Mouse (Mus musculus) megakaryocyte progenitor cell, adult 5-6 weeks (primary cell): Measurements from ENCODE around the gene Tubg1. TPM values are rescaled to one million over a fixed set of nuclear protein-coding genes. Genes with fewer than 3 reads are reported as not detected.

Experiments
- ATAC-seq: replicated peaks from 2 replicates; pipeline ENCODE4 v1.8.0; 2016; ENCODE audit warnings: mild to moderate bottlenecking, moderate TSS enrichment, inconsistent platforms; ENCODE audit not compliant: poor library complexity
- total RNA-seq, 2 experiments: library from RNA; stranded (forward) in 1 of 2; stranded (reverse) in 1 of 2; fragments of 157-497, 149-512 nt in 1 of 2; fragments of 200-1000 nt in 1 of 2; gene quantifications; 2 replicates each; pipeline versions ENCODE4 v1.2.3 to v1.2.4; 2015 to 2017

Tubg1 gene
- total RNA-seq (2015) (20.7 and 21.2 TPM in 2 replicates), total RNA-seq (2017) (41.4 and 43.3 TPM in 2 replicates)

DNA sequence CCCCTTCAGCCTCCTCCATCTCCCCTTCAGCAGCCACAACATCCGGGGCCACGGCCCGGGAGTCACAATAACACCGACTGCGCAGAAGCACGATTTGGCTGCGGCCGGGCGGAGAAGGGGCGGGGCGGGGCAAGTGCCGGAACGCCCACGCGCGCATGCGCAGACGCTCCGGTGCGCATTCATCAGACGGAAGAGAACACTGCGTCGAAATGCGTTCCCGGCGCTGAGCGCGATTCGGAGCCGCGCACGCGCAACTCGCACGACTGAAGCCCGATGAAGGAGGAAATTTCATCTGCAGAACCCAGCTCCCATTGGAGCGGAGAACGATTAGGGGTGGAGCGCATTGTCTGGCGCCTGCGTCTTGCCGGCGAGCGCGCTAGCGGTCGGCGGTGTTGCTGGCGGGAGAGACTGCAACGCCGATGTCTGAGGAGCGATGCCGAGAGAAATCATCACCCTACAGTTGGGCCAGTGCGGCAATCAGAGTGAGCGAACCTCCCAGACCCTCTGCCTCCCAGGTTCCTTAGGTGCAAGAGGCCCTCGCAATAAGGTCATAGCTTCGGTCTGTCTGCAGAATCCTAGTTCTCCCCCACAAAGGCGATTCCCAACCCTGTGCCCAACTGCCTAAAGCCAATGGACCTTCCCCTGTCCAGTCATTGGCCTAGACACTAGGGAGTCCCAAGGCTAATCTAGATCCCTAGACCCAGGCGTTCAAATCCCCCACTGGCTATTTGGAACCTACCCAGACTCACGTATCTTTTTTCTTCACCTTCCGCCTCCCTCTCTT, at the start of gene Tubg1, which contains the start of gene Retreg3:
TSS of gene Tubg1 (plus strand) at position 178 of the 784 bp plus-strand sequence.
TSS of gene Retreg3 (minus strand) at position 133 of the 784 bp plus-strand sequence.
- peak; percentile 86 for ATAC-seq

DNA sequence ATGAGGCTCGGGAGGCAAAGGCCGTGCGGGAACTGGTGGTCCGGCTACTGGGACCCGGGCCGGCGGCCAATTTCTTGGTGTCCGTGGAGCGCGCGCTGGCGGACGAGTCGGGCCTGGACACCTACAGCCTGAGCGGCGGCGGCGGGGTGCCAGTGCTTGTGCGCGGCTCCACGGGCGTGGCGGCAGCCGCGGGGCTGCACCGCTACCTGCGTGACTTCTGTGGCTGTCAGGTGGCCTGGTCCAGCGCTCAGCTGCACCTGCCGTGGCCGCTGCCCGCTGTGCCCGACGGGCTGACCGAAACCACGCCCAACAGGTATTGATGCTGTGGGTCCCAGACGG, 49.6 kb upstream of the Tubg1 start:
- no peak; the same call in 1 of the 2 replicates for ATAC-seq

DNA sequence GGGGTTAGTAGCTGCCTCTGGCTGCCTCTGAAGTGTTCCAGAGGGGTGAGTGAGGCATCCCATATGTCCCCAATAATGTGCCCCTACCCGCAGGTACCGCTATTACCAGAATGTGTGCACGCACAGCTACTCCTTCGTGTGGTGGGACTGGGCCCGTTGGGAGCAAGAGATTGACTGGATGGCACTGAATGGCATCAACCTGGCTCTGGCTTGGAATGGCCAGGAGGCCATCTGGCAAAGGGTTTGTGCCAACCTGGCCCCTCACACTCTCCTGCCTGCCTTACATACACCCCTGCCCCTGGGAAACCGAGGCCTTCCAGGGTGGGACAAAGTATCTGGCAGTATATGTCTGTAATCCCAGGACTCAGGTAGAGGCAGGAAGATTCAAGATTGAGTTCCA, 48.8 kb upstream of the Tubg1 start:
- no peak for ATAC-seq

DNA sequence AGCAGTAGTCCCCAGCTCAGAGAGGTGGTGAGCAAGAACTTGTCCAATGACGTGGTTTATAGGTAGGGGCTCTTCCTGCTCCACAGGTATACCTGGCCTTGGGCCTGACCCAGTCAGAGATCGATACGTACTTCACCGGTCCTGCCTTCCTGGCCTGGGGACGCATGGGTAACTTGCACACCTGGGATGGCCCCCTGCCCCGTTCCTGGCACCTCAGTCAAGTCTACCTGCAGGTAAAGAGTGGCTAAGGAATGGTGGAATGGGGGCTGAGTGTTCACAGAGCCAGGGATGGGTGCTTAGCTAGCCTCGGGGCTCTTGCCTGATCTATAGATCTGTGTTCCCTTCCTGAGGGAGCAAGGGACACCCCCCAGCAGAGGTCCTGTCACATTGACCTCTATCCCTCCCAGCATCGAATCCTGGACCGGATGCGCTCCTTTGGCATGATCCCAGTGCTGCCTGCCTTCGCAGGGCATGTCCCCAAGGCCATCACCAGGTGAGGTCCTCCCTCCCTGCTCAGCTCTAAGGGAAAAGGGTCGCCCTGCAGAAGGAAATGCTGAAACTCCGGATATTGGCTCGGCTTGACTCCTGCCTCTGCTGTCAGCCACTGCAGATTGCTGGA, 47.8 kb upstream of the Tubg1 start:
- no peak for ATAC-seq

DNA sequence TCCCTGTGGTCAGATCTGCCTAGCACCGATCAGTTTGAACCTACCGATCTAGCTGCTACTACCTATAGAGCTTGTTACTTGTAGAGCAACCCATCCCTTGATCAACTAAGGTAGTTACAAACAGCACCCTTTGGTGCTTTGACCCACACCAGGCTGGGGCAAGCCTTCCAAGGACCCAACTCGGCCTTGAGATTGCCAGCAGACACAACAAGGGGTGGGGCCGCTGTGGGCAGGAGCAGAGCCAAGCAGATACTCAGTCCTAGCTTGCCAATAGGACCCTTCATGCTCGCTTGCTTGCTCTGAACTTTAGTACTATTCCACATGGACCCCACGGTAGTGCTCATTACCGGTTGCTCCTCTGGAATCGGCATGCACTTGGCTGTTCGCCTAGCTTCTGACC, 41.6 kb upstream of the Tubg1 start, which contains the start of gene Hsd17b1:
TSS of gene Hsd17b1 (plus strand) at position 291 of the 400 bp plus-strand sequence.
- ATAC-seq = no peak

DNA sequence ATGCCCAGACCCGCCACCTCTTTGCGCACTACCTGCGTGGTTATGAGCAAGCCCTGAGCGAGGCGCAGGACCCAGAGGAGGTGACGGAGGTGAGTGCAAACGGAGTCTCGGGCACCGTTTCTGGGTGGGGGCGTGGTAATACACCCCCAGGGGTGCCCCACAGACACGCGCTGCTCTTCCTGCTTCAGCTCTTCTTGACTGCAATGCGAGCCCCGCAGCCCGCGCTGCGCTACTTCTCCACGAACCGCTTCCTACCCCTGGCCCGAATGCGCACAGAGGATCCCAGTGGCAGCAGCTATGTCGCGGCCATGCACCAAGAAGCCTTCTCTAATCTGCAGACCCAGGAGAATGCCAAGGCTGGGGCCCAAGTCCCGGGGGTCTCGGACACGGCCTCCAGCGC, 40.0 kb upstream of the Tubg1 start:
- ATAC-seq = peak; percentile 9

DNA sequence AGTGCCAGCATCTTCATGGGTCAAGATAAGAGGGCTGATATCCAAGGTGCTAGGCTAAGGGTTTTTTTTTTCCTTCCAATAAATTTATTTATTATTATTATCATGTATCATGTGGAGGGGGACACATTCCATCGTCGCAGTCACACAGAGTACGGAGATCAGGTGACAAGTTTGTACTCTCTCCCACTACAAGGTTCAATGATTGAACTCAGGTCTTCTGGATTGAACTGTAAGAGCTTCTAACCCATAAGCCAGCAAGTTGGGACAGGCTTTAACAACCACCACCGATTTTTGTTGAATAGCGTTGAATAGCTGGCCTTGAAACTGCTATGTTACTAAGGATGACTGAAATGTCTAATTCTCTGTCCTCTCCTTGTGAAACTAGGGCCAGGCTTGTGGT, 39.3 kb upstream of the Tubg1 start:
- no peak for ATAC-seq

DNA sequence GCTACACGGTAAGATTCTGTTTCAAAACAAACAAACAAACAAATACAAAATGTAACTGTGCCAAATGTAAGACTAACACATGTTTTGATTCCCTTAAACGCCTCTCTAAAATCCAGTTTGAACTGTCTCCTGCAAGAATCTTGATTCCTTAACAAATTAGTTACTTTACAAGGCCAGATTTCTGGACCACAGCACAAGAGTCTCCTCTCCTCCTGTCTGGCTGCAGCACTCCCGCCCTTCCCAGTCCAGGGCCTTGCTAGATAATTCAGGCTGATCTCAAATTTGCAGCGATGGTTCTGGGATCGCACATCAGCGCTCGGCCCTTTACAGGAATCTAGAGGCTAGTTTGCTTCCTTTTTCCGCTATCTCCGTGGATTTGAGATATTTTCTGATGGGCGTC, 38.1 kb upstream of the Tubg1 start:
- no peak for ATAC-seq

DNA sequence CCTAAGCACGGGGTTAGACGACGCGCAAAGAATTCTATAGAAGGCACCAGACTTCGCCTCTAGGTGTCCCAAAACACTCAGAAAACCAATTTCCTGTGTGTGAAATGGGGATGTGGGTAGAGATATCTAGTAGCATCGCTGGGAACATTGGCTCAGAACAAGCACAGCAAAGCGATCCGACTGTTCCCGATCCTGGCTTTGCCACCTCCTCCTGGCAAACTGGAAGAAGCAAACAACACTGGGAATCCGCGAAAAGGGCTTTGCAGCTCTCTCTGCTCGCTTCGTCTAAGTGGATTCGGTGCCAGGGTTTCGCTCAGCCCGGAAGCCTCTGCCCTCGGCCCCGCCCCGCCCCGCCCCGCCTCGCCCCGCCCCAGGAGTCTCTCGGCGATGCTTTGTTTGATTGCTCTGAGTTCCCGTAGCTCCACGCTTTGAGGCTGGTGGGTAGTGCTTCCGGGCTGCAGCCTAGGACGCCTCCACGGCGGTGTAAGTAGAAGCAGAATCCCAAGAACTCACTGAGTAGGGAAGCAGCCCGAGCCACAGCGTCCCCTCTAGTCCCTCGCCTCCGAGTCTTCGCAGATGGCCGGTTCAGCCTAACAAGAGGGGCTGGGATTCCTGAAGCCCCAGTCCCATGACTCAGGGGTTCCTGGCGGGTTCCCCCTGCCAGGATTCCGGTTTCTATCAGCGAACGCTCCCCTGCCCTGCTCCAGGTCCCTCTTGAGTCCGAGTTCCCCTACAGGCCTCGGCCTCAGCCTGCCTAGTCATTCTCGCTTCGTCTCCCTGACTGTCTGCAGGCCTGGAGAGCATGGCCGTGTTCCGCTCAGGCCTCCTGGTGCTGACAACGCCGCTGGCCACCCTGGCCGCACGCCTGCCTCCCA, 37.3 kb upstream of the Tubg1 start, which contains the start of gene Coasy:
TSS of gene Coasy (plus strand) at position 358 of the 875 bp plus-strand sequence.
- ATAC-seq = peak; percentile 70

DNA sequence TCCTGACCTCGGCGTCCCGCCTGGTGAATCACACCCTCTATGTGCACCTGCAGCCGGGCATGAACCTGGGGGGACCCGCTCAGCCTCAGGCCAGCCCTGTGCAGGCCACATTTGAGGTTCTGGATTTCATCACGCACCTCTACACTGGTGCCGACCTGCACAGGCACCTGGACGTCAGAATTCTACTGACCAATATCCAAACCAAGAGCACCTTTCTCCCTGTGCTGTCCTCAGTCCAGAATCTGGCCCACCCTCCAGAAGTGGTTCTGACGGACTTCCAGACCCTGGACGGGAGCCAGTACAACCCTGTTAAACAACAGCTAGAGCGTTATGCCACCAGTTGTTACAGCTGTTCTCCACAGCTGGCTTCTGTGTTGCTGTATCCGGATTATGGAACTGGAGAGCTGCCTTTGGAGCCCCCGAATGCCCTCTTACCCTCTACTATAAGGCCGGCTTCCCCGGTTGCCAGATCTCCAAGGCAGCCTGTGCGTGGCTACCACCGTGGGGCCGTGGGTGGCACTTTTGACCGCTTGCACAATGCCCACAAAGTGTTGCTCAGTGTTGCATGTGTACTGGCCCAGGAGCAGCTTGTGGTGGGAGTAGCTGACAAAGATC, 36.5 kb upstream of the Tubg1 start:
- 0 out of 2 replicates have a peak, but pooled peaks have one; percentile 10 for ATAC-seq

DNA sequence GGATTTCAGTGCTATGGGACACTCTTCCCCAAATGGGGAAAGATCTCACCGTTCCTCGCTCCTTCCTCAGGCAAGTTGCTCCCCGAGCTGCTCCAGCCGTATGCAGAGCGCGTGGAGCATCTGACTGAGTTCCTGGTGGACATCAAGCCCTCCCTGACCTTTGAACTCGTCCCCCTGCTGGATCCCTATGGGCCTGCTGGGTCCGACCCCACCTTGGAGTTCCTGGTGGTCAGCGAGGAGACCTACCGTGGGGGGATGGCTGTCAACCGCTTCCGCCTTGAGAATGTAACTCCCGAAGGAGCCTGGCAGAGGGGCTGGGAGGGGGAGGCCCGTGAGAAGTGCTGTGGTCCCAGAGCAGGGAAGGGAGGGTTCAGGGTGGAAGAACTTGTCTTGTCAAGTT, 35.5 kb upstream of the Tubg1 start:
- ATAC-seq = no peak

DNA sequence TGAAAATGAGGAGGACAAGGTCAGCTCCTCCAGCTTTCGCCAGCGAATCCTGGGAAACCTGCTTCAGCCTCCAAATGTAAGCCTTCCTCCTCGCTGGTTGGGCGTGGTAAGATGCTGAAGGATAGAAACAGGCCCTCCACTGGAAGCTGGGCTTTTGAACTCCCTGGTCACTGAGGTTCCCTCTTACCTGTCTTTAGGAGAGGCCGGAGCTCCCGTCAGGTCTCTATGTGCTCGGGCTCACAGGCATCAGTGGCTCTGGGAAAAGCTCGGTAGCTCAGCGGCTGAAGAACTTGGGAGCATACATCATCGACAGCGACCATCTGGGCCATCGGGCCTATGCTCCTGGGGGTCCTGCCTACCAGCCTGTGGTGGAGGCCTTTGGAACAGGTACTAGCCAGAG, 34.9 kb upstream of the Tubg1 start:
- ATAC-seq = no peak

DNA sequence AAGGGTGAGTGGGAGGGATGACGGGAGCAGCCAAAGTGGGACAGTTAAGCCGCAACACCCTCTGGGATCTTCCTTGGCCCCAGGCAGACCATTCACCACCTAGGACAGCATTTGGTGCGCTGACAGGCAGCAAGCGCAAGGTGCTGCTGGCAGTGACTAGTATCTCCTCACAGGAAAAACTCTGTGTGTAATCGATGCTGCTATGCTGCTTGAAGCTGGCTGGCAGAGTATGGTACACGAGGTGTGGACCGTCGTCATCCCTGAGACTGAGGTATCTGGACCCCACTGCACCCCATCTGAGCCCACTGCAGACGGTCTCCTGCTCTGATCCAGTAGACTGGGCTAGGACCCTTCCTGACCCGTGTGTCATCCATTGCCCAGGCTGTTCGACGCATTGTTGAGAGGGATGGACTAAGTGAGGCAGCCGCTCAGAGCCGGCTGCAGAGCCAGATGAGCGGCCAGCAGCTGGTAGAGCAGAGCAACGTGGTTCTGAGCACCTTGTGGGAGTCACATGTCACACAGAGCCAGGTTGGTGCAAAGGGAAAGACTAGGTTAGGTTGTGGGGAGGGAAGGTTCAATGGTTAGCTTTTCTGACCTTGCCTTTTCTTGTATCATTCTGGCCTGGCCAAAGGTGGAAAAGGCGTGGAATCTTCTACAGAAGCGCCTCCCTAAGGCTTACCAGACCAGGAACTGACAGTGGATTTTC, 34.0 kb upstream of the Tubg1 start:
- no peak for ATAC-seq

DNA sequence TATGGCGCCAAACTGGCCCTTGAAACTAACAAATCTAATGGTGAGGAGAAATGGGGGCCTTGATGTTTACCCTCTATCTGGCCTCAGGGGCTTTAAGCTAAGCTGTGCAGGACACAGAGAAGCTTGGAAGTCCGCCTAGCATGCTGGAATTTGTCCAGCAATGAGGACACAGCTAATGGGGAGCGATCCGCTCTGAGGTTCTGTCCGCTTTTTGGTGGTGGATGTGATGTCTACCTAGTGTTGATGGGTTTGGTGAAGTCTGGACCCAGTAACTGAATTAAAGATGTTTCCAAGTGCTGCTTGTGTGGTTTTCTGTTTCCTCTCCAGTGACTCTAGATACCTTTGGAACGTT, 33.4 kb upstream of the Tubg1 start:
- ATAC-seq = no peak

DNA sequence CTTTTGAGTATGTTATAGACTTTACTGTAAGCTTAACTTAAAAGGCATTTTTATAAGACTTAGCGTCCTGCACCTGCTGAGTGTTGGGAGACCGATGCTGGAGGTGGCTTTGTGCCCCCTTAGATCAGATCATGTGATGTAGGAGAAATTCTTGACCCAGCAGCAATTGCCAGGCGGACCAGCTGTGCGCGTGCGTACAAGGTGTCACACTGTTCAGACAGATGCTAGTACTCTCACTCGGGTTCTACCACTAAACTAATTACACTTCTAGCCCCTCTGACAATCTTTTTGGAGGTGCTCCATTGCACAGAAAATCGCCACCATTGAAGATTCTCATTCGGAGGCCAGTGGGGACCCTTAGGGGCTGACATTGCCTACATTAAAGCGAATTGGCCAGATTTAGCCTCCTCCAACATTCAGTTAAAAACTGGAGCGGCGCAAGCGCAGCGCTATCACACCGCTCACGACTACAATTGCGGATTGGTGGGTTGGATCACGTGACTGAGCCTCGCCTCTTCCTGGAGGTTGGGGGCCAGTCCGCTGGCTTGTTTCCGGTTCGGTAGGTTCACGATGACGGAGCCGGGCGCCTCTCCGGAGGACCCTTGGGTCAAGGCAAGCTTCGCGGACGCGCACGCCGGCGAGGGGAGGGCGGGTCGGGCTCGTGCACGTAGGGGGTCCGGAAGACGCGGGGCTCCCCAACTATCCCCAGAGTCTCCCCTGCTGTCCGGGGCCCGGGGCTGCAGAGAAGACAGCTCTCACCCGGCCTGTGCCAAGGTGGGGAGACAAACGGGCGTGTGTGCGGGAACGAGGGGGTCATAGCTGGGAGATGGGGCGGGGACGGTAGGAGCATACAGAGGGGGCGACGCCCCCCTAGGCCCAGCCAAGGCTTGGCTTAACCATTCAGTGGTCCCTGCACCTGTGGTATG, 32.7 kb upstream of the Tubg1 start, which contains the start of gene Mlx:
TSS of gene Mlx (plus strand) at position 522 of the 926 bp plus-strand sequence.
- peak; percentile 60 for ATAC-seq

DNA sequence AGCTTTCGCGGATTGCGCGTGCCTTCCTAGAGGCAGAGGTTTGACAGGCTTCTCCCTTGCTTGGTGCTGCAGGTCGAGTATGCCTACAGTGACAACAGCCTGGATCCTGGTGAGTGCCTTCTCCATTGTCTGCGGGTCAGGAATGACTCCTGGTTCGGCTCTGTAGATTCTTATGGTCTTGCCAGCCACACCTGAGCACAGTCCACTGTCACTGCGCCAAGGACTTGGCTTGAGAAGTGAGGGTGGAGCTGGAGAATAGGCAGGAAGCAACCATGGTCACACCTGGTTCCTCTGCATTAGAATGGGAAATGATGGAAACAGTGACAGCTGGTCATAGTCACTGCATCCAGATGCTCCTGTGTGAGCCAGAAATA, 32.1 kb upstream of the Tubg1 start:
- no peak for ATAC-seq

DNA sequence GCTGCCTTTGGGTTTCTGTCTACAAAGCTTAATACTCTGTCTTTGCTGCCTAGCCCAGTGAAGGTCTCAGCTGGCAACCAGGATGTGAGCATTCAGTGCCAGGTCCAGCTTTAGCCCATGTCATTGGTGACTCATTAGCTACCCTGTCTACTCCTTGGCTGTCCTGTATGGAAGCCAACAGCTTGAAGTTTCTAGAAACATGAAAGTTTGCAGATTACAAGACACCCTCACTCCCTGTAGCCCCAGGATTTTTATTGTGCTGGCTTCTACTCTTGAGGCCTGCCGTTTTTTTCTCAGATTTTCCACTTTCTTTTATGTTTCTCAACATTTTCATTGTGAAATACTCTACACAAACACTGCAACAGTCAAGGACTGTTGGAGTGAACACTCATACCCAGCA, 29.8 kb upstream of the Tubg1 start:
- 0 out of 2 replicates have a peak, but pooled peaks have one; percentile 8 for ATAC-seq

DNA sequence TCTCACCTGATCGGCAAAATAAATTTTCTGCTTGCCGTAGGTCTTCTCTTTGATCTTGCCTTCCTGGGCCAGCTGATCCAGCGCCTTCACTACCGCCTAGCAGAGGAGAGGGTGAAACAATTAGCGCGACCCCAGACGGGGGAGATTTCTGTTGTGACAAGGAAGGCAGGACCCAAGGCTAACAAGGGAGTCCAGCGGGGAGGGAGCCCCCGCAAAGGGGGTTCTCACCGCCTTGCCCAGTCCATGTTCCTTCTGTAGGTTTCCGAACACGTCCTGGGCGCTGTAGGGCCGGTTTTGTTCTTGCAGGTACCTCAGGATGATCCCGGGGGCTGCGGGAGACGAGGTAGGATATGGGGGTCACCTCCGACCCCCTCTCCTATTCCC, 24.8 kb upstream of the Tubg1 start:
- no peak for ATAC-seq

DNA sequence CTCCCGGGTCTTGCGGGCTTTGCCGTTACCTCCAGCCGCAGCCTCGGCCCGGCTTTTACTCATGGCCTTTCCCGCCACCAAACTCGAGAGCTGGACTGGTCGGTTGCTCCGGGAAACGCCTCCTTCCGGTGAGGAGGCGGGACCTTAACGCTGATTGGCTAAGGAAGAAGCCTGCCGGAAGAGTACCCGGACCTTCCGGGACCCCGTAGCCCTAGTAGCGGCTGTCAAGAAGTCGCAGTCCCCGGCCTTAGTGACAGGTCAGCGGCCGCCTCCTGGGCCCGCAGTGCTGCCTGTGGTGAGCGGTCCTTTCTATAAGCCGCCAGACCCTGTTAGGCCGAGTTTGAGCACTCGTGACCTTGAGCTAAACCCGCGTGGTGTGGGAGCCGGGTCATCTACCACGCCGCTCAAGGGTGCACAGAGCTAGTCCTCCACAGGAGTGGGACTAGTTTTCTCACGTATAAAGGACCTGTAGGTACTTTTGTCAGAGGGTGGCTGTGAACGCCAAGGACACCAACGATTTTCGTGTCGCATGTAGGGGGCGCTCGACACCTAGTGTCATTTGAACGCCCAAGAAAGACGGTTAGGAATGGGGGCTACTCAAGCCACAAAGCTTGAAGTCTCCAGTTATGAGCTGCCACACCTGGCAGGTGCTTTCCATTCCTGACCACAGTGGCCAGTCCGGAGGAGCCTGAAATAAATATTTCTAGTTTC, 24.3 kb upstream of the Tubg1 start, which contains the start of gene Psmc3ip:
TSS of gene Psmc3ip (minus strand) at position 123 of the 711 bp plus-strand sequence.
- peak; percentile 97 for ATAC-seq
